In genomic region chr1:38735768-38736167, GRCm38 (mm10) we compare ENCODE assay signal across 15 mouse cellular contexts.
DNase-seq lines count a peak whose midpoint lies in the region; ATAC-seq and TF ChIP-seq lines count a peak whose summit lies in the region.
"Had no signal": no experiment of that assay in that cellular context is flagged by ENCODE, and none has a peak within 500 bp of the region (broad histone marks: within the 10 kb centered on the region; RNA-seq: fewer than 3 reads in every experiment).

No protein-coding gene starts in this region.

- ATAC-seq in heart, embryonic 13.5 days (ENCODE audit: extremely low read depth, insufficient number of reproducible peaks, low FRiP score, low TSS enrichment): no peak
- ATAC-seq in limb, embryonic 13.5 days (ENCODE audit: low FRiP score, low read depth): peak; percentile 91
- ATAC-seq: CD4-positive, CD25-positive, alpha-beta regulatory T cell, adult 4 months; hindbrain, embryonic 16.5 days had no signal

- no peaks in the 10 kb centered on the region for H3K79me2 ChIP-seq in heart, adult 2 months (replicated peaks; ENCODE audit: control insufficient read depth, insufficient read depth, low read length)

- intact Hi-C loops in heart, adult 2 months (cut with DNase I): no loop called here

- 59% methylated on average over 8 of the region's 8 CpGs for WGBS in heart, embryonic 13.5 days
- 56% methylated on average over 8 of the region's 8 CpGs for WGBS in heart, adult 2 months
- WGBS in limb, embryonic 13.5 days: 36% methylated on average over 8 of the region's 8 CpGs

- no peak for TF ChIP-seq POLR2A in heart, adult 2 months (IDR thresholded peaks at IDR 0.05; ENCODE audit: insufficient read depth, low read depth, low read length)

- peak overlapping the region; percentile 62 for H3K27ac ChIP-seq in heart, embryonic 13.5 days (replicated peaks)
- H3K27ac ChIP-seq in heart, adult 2 months: no peak overlapping the region
- peak overlapping the region; percentile 88 for H3K27ac ChIP-seq in limb, embryonic 13.5 days
- H3K27ac ChIP-seq: forebrain, embryonic 12.5 days; lung, embryonic 15.5 days had no signal

- no peak overlapping the region for H3K4me2 ChIP-seq in heart, embryonic 13.5 days
- H3K4me2 ChIP-seq in limb, embryonic 13.5 days (replicated peaks): peak overlapping the region; percentile 27
- H3K4me2 ChIP-seq: forebrain, embryonic 12.5 days; lung, embryonic 15.5 days; midbrain, embryonic 11.5 days had no signal

- no peaks in the 10 kb centered on the region for H3K36me3 ChIP-seq in heart, embryonic 13.5 days
- H3K36me3 ChIP-seq in heart, adult 2 months (ENCODE audit: control insufficient read depth, insufficient read depth, low read length): no peaks in the 10 kb centered on the region
- H3K36me3 ChIP-seq in limb, embryonic 13.5 days: no peaks in the 10 kb centered on the region
- H3K36me3 ChIP-seq: forebrain, embryonic 12.5 days; lung, embryonic 15.5 days had no signal

- TF ChIP-seq CTCF in heart, adult 2 months (IDR thresholded peaks at IDR 0.05): no peak

- no peak for DNase-seq in heart, adult 2 months
- DNase-seq in kidney, postnatal 10 days: peak; percentile 27
- no peak for DNase-seq in kidney, adult 8-10 months
- peak; percentile 85 for DNase-seq in adipocyte (ENCODE audit: low spot score)
- DNase-seq in retina, postnatal 1 day: no peak
- DNase-seq: adrenal gland, postnatal 25 days; layer of hippocampus, adult 9-11 months; thymus, postnatal 4 days had no signal

- no peak overlapping the region for H3K4me3 ChIP-seq in heart, embryonic 13.5 days
- no peak overlapping the region for H3K4me3 ChIP-seq in heart, adult 2 months
- H3K4me3 ChIP-seq in limb, embryonic 13.5 days: no peak overlapping the region
- H3K4me3 ChIP-seq: forebrain, embryonic 12.5 days; lung, embryonic 15.5 days had no signal

- no peak overlapping the region for H3K9ac ChIP-seq in heart, embryonic 13.5 days
- H3K9ac ChIP-seq in heart, adult 2 months (ENCODE audit: low read depth, low read length): no peak overlapping the region
- no peak overlapping the region for H3K9ac ChIP-seq in limb, embryonic 13.5 days
- H3K9ac ChIP-seq: forebrain, embryonic 12.5 days; lung, embryonic 15.5 days had no signal

- no peaks in the 10 kb centered on the region for H3K27me3 ChIP-seq in heart, embryonic 13.5 days (replicated peaks)
- no peaks in the 10 kb centered on the region for H3K27me3 ChIP-seq in heart, adult 2 months (ENCODE audit: control insufficient read depth, insufficient read depth, low read length)
- no peaks in the 10 kb centered on the region for H3K27me3 ChIP-seq in limb, embryonic 13.5 days
- H3K27me3 ChIP-seq: forebrain, embryonic 12.5 days; lung, embryonic 15.5 days had no signal

- no peaks in the 10 kb centered on the region for H3K9me3 ChIP-seq in heart, embryonic 13.5 days
- no peaks in the 10 kb centered on the region for H3K9me3 ChIP-seq in limb, embryonic 13.5 days
- H3K9me3 ChIP-seq: forebrain, embryonic 12.5 days; lung, embryonic 15.5 days had no signal

- no peak for TF ChIP-seq EP300 in heart, adult 2 months (IDR thresholded peaks at IDR 0.05; ENCODE audit: insufficient read depth, low read depth, low read length)

- peaks cover 6% of the 10 kb centered on the region for H3K4me1 ChIP-seq in heart, embryonic 13.5 days
- no peaks in the 10 kb centered on the region for H3K4me1 ChIP-seq in heart, adult 2 months (ENCODE audit: control insufficient read depth, insufficient read depth, low read length)
- H3K4me1 ChIP-seq in limb, embryonic 13.5 days: peaks cover 29% of the 10 kb centered on the region

Comparison
In these comparisons a context has a peak if more than half of its experiments do, and no peak if none do; other contexts are left out.
1. DNase-seq: peak in kidney, postnatal 10 days (single experiment) and adipocyte (single experiment); none in heart, adult 2 months (0 of 2), kidney, adult 8-10 months (0 of 2) and retina, postnatal 1 day (single experiment).